Mouse (Mus musculus) neural tube, embryonic 13.5 days (tissue): ENCODE data around the gene Mpzl3. TPM values are rescaled to one million over a fixed set of nuclear protein-coding genes. Genes with fewer than 3 reads are reported as not detected.

Experiments used
- ATAC-seq: fragments of 200-750 bp; cut with Nextera tagmentation; 2 replicates; pipeline ENCODE4 v1.8.0; 2017; ENCODE audit warnings: low read depth, mild to moderate bottlenecking, moderate TSS enrichment, moderate library complexity
- H3K27ac ChIP-seq: fragments of 300-500 bp; sonication (generic); replicated peaks from 2 replicates; pipeline ENCODE4 v1.5.1; 2015; ENCODE audit warnings: moderate library complexity, mild to moderate bottlenecking, inconsistent platforms
- H3K27me3 ChIP-seq: fragments of 300-500 bp; sonication (generic); 2 replicates; pipeline ENCODE4 v1.6.1; 2015; ENCODE audit warnings: mild to moderate bottlenecking, inconsistent platforms
- H3K36me3 ChIP-seq: fragments of 300-500 bp; sonication (generic); 2 replicates; pipeline ENCODE4 v1.6.1; 2015; ENCODE audit warnings: mild to moderate bottlenecking, inconsistent platforms
- H3K4me1 ChIP-seq: fragments of 300-500 bp; sonication (generic); replicated peaks from 2 replicates; pipeline ENCODE4 v1.6.1; 2015; ENCODE audit warnings: inconsistent platforms
- H3K4me2 ChIP-seq: fragments of 300-500 bp; sonication (generic); 2 replicates; pipeline ENCODE4 v1.6.1; 2015; ENCODE audit warnings: inconsistent platforms, mild to moderate bottlenecking, moderate library complexity
- H3K4me3 ChIP-seq: fragments of 300-500 bp; sonication (generic); 2 replicates; pipeline ENCODE4 v1.5.1; 2015; ENCODE audit warnings: mild to moderate bottlenecking, inconsistent platforms
- H3K9ac ChIP-seq: fragments of 300-500 bp; sonication (generic); 2 replicates; pipeline ENCODE4 v1.6.1; 2015; ENCODE audit warnings: moderate library complexity, mild to moderate bottlenecking, inconsistent platforms
- H3K9me3 ChIP-seq: fragments of 300-500 bp; sonication (generic); 2 replicates; pipeline ENCODE4 v1.6.1; 2016; ENCODE audit warnings: inconsistent platforms
- WGBS: fragments of 180-500 bp; shearing (Covaris S2); methylation state at CpG from one replicate; pipeline ENCODE4 v1.1.7; 2015; 5-methylcytosine and 5-hydroxymethylcytosine counted together
- polyA plus RNA-seq: library from polyadenylated mRNA; unstranded; fragments of >200 nt; fragmentation: Nextera tagmentation; extraction: Ambion mirVana; gene quantifications from 2 replicates; pipeline ENCODE4 v1.2.1, GENCODE M21; 2015

Mpzl3 gene
- polyA plus RNA-seq, 1 experiment from 2014 or later, result 0.92 TPM

DNA sequence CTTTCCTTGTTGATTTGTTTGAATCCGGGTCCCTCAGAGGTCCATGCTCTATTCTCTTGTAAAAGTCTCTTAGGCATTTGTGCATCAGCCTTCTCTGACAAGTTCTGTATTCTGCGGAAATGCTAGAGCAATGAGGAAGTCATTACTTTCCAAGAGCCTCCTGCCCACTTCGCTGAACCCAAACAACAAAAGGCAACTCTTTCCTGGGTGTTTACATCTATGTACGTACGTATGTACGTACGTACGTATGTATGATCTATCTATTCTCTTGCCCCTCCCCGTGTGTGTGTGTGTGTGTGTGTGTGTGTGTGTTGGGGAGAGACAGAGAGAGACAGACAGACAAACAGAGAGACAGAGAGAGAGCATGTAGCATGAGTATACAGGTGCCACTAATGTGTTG, 61.8 kb downstream of the Mpzl3 start:
- H3K4me2 ChIP-seq, result no peak overlapping the region
- H3K27me3 ChIP-seq, result peaks cover 13% of the 10 kb centered on the region; the same call in 1 of the 2 replicates
- H3K9ac ChIP-seq, result no peak overlapping the region
- peaks cover 31% of the 10 kb centered on the region for H3K4me1 ChIP-seq
- no peak overlapping the region for H3K27ac ChIP-seq
- no peak overlapping the region for H3K4me3 ChIP-seq
- WGBS, result 60% methylated on average over 9 of the region's 9 CpGs
- H3K36me3 ChIP-seq, result no peaks in the 10 kb centered on the region
- H3K9me3 ChIP-seq, result no peaks in the 10 kb centered on the region
- no peak for ATAC-seq

- Histone ChIP-seq H3K4me3 (peak within 1 kb of the TSS; percentile 72), H3K4me2 (peak within 1 kb of the TSS; percentile 77), H3K9ac (peak within 1 kb of the TSS; percentile 83), H3K27ac (peak within 1 kb of the TSS; percentile 89), H3K27me3 (peaks cover 13% of the 10 kb centered on the region; the same call in 1 of the 2 replicates), H3K36me3 (no peaks in the 10 kb centered on the region), H3K9me3 (no peaks in the 10 kb centered on the region), H3K4me1 (peaks cover 39% of the 10 kb centered on the region)
- ATAC-seq, result peak; percentile 54; the same call in 1 of the 2 replicates
- under 1% methylated on average over 13 of the region's 13 CpGs for WGBS
Observed at GRCm38 (mm10) chr9:45117741-45118431, 62.9 kb downstream of the Mpzl3 start, which contains the start of gene Scn2b. Gene Scn2b (plus strand): TSS chr9:45117782.

- peaks cover 39% of the 10 kb centered on the region for H3K4me1 ChIP-seq
- 24% methylated on average over 10 of the region's 10 CpGs for WGBS
- peak overlapping the region; percentile 77 for H3K4me2 ChIP-seq
- peaks cover 13% of the 10 kb centered on the region; the same call in 1 of the 2 replicates for H3K27me3 ChIP-seq
- no peak for ATAC-seq
- H3K27ac ChIP-seq, result no peak overlapping the region
- H3K4me3 ChIP-seq, result peak overlapping the region; percentile 72
- no peaks in the 10 kb centered on the region for H3K36me3 ChIP-seq
- H3K9ac ChIP-seq, result peak overlapping the region; percentile 83
- H3K9me3 ChIP-seq, result no peaks in the 10 kb centered on the region
Observed at GRCm38 (mm10) chr9:45118552-45118951, 63.6 kb downstream of the Mpzl3 start.

DNA sequence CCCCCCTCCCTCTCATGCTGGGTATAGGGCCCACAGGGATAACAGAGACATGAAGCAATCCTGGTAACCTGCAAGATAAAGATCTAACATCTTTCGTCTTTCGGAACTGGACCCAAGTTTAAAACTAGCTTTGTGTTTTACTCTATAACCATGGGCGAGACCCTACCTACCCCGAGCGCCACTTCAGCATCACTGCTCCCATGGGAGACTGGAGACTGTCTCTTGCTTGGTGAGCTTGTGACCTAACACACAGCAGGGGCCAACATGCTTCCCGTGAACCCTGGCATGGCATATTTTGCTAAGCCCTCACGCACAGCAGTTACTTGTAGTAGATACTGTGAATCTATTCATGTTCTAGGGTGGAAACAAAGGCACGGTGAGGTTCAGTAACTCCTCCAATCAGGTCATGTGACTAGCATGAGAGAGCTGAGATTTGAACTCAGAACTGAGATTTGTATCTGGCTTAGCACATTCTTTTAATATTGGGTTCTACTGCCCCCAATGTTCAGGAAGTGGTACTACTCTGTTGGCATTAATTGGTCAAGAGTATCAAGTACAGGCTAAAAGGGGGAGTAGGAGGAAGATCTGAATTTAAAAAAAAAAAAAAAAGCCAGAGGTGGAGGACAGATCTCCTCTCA, 64.4 kb downstream of the Mpzl3 start:
- H3K27ac ChIP-seq, result no peak overlapping the region
- peaks cover 13% of the 10 kb centered on the region; the same call in 1 of the 2 replicates for H3K27me3 ChIP-seq
- H3K4me3 ChIP-seq, result peak overlapping the region; percentile 72
- H3K36me3 ChIP-seq, result no peaks in the 10 kb centered on the region
- H3K4me1 ChIP-seq, result peaks cover 39% of the 10 kb centered on the region
- no peaks in the 10 kb centered on the region for H3K9me3 ChIP-seq
- no peak for ATAC-seq
- 93% methylated on average over 8 of the region's 8 CpGs for WGBS
- peak overlapping the region; percentile 77 for H3K4me2 ChIP-seq
- peak overlapping the region; percentile 83 for H3K9ac ChIP-seq

DNA sequence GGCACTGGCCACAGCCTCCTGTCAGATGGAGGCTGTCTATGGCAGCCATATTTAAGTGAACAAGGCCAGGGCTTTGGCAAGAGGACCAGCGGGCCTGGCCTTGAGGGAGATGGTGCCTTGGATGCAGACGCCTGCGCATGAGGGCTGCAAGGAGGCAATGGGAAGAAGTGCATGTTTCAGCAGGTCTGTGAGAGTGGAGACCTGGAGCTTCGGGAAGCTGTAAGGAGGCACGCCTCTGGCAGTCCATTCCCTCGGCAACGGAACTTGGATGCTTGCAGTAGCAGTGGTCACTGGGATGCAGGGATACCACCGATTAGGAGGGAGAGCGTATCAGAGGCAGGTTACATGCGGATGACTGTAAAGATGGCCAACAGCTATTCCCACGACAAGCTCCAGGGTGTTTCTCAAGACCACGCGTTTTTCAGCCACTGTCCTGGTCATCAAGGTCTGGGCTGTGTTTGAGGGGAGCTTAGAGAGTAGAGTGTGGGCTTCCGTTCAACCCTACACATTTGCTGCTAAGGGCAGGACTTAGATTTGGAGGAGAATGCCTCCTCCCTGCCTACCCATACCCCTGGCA, 65.1 kb downstream of the Mpzl3 start:
- H3K4me3 ChIP-seq, result no peak overlapping the region
- H3K4me2 ChIP-seq, result no peak overlapping the region; the same call in 1 of the 2 replicates
- H3K4me1 ChIP-seq, result peaks cover 39% of the 10 kb centered on the region
- no peaks in the 10 kb centered on the region for H3K9me3 ChIP-seq
- ATAC-seq, result no peak
- H3K36me3 ChIP-seq, result no peaks in the 10 kb centered on the region
- peaks cover 13% of the 10 kb centered on the region; the same call in 1 of the 2 replicates for H3K27me3 ChIP-seq
- no peak overlapping the region for H3K27ac ChIP-seq
- WGBS, result 93% methylated on average over 14 of the region's 14 CpGs
- no peak overlapping the region for H3K9ac ChIP-seq

DNA sequence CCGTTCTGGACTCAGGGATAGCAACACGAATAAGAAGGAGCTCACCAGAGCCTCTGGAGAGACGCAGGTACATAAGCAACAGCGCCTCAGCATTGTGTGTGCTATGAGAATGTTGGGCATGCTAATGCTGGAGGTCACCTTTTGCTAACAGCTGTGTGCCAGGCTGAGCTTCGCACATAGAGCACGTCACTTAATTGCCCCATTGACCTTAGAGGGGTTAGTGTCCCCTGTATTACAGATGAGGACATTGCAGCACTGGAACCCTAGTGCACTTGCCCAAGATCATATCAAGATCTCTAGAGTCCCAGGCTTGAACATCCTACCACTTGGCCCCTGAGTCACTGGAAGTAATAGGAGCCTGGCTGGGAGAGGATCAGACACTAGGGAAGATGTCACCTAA, 65.6 kb downstream of the Mpzl3 start:
- ATAC-seq, result no peak
- peaks cover 13% of the 10 kb centered on the region; the same call in 1 of the 2 replicates for H3K27me3 ChIP-seq
- WGBS, result 90% methylated on average over 6 of the region's 6 CpGs

DNA sequence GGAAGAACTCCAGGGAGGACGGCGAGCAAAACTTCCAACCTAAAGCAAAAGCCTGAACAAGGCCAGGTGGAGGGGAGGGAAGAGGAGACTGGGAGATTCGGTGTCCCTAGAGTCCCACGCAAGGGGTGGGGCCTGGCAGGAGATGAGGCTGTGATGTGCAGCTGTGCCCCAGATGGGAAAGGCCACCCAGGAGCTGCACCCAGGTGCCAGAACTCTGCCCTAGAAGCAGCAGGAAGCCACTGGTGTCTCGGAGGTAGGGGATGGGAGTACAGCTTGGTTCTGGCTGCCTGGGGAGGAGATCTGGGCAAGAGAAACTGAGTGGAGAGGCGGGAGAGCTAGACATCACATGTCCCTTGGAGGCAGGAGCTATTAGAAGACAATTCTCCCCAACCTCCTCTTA, 66.0 kb downstream of the Mpzl3 start:
- ATAC-seq, result no peak
- Histone ChIP-seq H3K36me3 (peaks cover 9% of the 10 kb centered on the region), H3K4me2 (no peak overlapping the region), H3K4me3 (no peak overlapping the region), H3K9me3 (no peaks in the 10 kb centered on the region), H3K9ac (0 out of 2 replicates have a peak overlapping the region, but pooled peaks have one; percentile 14), H3K4me1 (peaks cover 36% of the 10 kb centered on the region), H3K27me3 (peaks cover 11% of the 10 kb centered on the region; the same call in 1 of the 2 replicates), H3K27ac (no peak overlapping the region)
- 43% methylated on average over 6 of the region's 6 CpGs for WGBS

More for the DNA sequence above, 65.6 kb downstream of the Mpzl3 start:
- Histone ChIP-seq H3K9me3 (no peaks in the 10 kb centered on the region), H3K36me3 (peaks cover 5% of the 10 kb centered on the region), H3K4me1 (peaks cover 39% of the 10 kb centered on the region), H3K4me3 (no peak overlapping the region), H3K27ac (no peak overlapping the region), H3K9ac (0 out of 2 replicates have a peak overlapping the region, but pooled peaks have one; percentile 14), H3K4me2 (no peak overlapping the region)

DNA sequence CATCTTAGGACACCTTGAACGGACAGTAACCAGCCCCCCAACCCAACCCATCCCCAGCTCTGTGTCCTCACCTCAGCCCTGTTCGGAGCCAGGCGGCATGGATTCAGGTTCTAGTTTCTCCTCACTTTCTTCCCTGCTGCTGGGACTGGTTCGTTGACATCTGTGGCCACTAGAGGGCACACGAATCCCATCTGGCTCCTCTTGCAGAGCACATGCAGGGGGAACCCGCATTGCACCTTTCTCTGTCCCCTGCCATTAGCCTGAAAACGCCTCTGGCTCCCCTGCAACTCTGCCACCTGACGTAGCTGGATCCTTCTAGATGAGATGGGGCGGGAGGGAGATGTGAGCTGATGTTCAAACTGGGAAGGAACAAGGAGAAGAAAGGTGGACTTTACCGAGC, 66.8 kb downstream of the Mpzl3 start:
- ATAC-seq, result peak; percentile 76
- Histone ChIP-seq H3K4me1 (peaks cover 33% of the 10 kb centered on the region), H3K9ac (peak overlapping the region; percentile 59), H3K9me3 (no peaks in the 10 kb centered on the region), H3K4me2 (peak overlapping the region; percentile 48), H3K27ac (no peak overlapping the region), H3K4me3 (peak overlapping the region; percentile 18; the same call in 1 of the 2 replicates), H3K27me3 (peaks cover 4% of the 10 kb centered on the region; the same call in 1 of the 2 replicates), H3K36me3 (peaks cover 17% of the 10 kb centered on the region)
- WGBS, result 3% methylated on average over 10 of the region's 10 CpGs

DNA sequence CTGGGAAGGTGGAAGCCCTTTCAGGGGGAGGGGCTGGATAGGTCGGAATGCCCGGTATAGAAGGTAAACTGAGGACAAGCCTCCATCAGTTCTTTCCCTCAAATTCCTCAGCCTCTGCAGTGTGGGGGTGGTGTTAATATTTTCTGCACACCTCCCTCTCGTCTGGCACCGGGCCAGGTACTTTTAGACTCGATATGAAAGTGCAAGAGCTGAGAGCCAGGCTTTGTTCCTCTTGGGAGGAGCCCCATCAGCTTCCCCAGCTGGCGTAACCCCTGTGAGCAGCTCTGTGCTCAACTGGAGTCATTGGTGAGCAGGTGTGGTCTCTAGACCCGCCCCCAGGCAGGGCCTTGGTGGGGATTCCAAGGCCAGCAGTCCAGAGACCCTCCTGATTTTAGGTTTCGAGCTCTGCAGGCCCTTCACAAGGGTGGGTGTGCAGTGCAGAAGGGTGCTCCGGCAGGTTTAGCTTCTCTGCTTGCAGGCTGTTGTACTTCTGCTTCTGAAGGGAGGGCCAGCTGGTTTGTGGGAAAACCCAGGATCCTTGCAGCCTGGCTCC, 67.3 kb downstream of the Mpzl3 start:
- Histone ChIP-seq H3K4me3 (peak overlapping the region; percentile 18; the same call in 1 of the 2 replicates), H3K27me3 (no peaks in the 10 kb centered on the region), H3K4me2 (peak overlapping the region; percentile 48), H3K9me3 (no peaks in the 10 kb centered on the region), H3K36me3 (peaks cover 20% of the 10 kb centered on the region), H3K9ac (peak overlapping the region; percentile 59), H3K27ac (no peak overlapping the region), H3K4me1 (peaks cover 33% of the 10 kb centered on the region)
- ATAC-seq, result peak; percentile 20; the same call in 1 of the 2 replicates
- 33% methylated on average over 9 of the region's 9 CpGs for WGBS

DNA sequence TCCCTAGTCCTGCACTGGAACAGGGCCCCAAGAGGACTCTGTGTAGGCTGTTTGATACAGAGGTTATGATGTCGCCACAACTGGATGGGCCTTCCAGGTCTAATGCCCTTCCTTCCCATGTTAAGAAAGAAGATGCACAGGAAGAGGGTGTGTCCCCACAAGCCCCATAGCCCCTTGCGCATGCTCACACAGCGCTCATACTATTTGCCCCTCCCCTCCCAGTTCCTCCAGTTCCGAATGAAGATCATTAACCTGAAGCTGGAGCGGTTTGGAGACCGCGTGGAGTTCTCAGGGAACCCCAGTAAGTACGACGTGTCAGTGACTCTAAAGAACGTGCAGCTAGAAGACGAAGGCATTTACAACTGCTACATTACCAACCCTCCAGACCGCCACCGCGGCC, 70.2 kb downstream of the Mpzl3 start:
- Histone ChIP-seq H3K4me1 (peaks cover 18% of the 10 kb centered on the region), H3K4me2 (no peak overlapping the region), H3K9me3 (no peaks in the 10 kb centered on the region), H3K27ac (no peak overlapping the region), H3K27me3 (no peaks in the 10 kb centered on the region), H3K4me3 (no peak overlapping the region), H3K9ac (no peak overlapping the region), H3K36me3 (peaks cover 20% of the 10 kb centered on the region)
- WGBS, result 88% methylated on average over 14 of the region's 14 CpGs
- no peak for ATAC-seq

GRCm38 (mm10) chr9:45126941-45127340, 72.0 kb downstream of the Mpzl3 start:
- no peak overlapping the region for H3K27ac ChIP-seq
- no peak overlapping the region for H3K4me3 ChIP-seq
- WGBS, result 64% methylated on average over 7 of the region's 7 CpGs
- H3K4me2 ChIP-seq, result no peak overlapping the region
- no peak overlapping the region for H3K9ac ChIP-seq
- H3K36me3 ChIP-seq, result peaks cover 20% of the 10 kb centered on the region
- H3K9me3 ChIP-seq, result no peaks in the 10 kb centered on the region
- H3K27me3 ChIP-seq, result peaks cover under 1% of the 10 kb centered on the region; the same call in 1 of the 2 replicates
- ATAC-seq, result no peak
- H3K4me1 ChIP-seq, result peaks cover 7% of the 10 kb centered on the region
